Mouse (Mus musculus): ENCODE results near the gene Kdm5a. TPM values are rescaled to one million over a fixed set of nuclear protein-coding genes. Genes with fewer than 3 reads are reported as not detected.

The Kdm5a gene
- polyA plus RNA-seq, 1 experiment from 2014 or later, result 26.3 TPM

DNA sequence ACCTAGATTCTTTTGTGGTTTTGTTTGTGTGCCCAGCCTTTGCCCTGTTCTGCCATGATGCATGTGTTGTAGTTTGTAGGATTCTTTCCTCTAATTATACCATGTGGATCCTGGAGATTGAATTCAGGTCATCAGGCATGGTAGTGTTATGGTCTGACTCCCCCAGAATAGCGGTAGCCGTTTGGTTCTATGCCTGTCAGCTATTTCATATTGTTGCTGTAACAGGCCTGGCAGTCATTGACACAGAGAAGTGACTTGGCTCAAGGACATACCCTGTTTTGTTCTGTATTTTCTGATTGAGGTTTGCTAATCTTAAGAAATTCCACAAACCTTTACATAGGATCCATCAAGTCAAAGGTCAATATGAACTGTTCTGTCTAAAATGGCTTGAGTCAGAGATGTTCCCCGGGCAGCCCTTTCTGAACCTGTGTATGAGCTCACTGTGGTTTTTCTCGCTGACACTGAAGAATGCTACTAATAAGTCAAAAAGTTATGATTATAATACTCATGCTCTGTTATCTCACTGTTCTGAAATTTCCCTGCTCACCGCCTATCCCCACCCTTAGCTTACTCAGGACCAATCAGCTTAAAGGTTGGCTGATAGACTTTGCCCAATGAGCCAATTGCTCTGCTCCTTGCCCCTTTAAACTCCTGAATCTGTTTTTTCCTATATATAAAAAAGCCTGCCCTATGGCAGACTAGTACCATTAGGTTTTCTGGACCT is 31.9 kb downstream of the Kdm5a start:
- H3K4me1 ChIP-seq (ENCODE audit: control insufficient read depth, insufficient read depth, low read depth, low read length), result no peaks in the 10 kb centered on the region
- no peaks in the 10 kb centered on the region for H3K9me3 ChIP-seq (ENCODE audit: control insufficient read depth, low read length)
- WGBS, result 97% methylated on average over 5 of the region's 5 CpGs
- H3K36me3 ChIP-seq (ENCODE audit: control insufficient read depth, insufficient read depth, low read length), result peaks cover 22% of the 10 kb centered on the region
- H3K9ac ChIP-seq (ENCODE audit: low read depth, low read length), result no peak overlapping the region
- H3K27ac ChIP-seq (ENCODE audit: low read depth, low read length), result no peak overlapping the region
- ATAC-seq, result no peak
- H3K4me3 ChIP-seq (ENCODE audit: low read length), result no peak overlapping the region
- no peak overlapping the region for H3K4me2 ChIP-seq (ENCODE audit: low read length)
- H3K27me3 ChIP-seq (replicated peaks; ENCODE audit: control insufficient read depth, insufficient read depth, low read length), result no peaks in the 10 kb centered on the region

DNA sequence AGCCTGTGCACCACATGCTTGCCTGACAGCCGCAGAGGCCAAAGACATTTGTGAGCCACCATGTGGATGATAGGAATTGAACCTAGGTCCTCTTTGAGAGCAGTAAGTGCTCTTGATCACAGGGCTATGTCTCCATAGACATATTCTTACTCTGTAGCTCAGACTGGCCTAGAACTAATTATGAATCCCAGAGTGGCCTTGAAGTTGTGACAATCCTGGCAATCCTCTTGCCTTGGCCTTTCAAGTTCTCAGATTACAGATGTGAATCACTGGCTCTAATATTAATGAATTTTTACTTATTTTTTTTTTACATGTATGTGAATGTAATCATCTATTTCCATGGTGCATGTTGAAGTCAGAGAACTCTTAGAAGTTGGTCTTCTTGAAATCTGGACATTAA is 40.0 kb downstream of the Kdm5a start:
- H3K27me3 ChIP-seq (replicated peaks; ENCODE audit: control insufficient read depth, insufficient read depth, low read length), result no peaks in the 10 kb centered on the region
- H3K9ac ChIP-seq (ENCODE audit: low read depth, low read length), result no peak overlapping the region
- no peak overlapping the region for H3K4me2 ChIP-seq (ENCODE audit: low read length)
- no peaks in the 10 kb centered on the region for H3K4me1 ChIP-seq (ENCODE audit: control insufficient read depth, insufficient read depth, low read depth, low read length)
- 95% methylated on average over 1 of the region's 1 CpGs for WGBS
- H3K36me3 ChIP-seq (ENCODE audit: control insufficient read depth, insufficient read depth, low read length), result peaks cover 12% of the 10 kb centered on the region
- no peak for ATAC-seq
- no peaks in the 10 kb centered on the region for H3K9me3 ChIP-seq (ENCODE audit: control insufficient read depth, low read length)
- no peak overlapping the region for H3K4me3 ChIP-seq (ENCODE audit: low read length)
- no peak overlapping the region for H3K27ac ChIP-seq (ENCODE audit: low read depth, low read length)

GRCm38 (mm10) chr6:120438161-120438560 is 74.2 kb downstream of the Kdm5a start:
- Histone ChIP-seq H3K4me1 (ENCODE audit: control insufficient read depth, insufficient read depth, low read depth, low read length) (no peaks in the 10 kb centered on the region), H3K4me2 (ENCODE audit: low read length) (no peak overlapping the region), H3K4me3 (ENCODE audit: low read length) (no peak overlapping the region), H3K9ac (ENCODE audit: low read depth, low read length) (no peak overlapping the region), H3K27me3 (replicated peaks; ENCODE audit: control insufficient read depth, insufficient read depth, low read length) (no peaks in the 10 kb centered on the region), H3K36me3 (ENCODE audit: control insufficient read depth, insufficient read depth, low read length) (peaks cover 10% of the 10 kb centered on the region), H3K9me3 (ENCODE audit: control insufficient read depth, low read length) (no peaks in the 10 kb centered on the region), H3K27ac (ENCODE audit: low read depth, low read length) (no peak overlapping the region)
- 97% methylated on average over 3 of the region's 3 CpGs for WGBS
- ATAC-seq, result no peak

GRCm38 (mm10) chr6:120442171-120442749 is 78.3 kb downstream of the Kdm5a start:
- H3K4me1 ChIP-seq (ENCODE audit: control insufficient read depth, insufficient read depth, low read depth, low read length), result no peaks in the 10 kb centered on the region
- no peak for ATAC-seq
- no peaks in the 10 kb centered on the region for H3K9me3 ChIP-seq (ENCODE audit: control insufficient read depth, low read length)
- no peak overlapping the region for H3K27ac ChIP-seq (ENCODE audit: low read depth, low read length)
- H3K9ac ChIP-seq (ENCODE audit: low read depth, low read length), result no peak overlapping the region
- peaks cover 10% of the 10 kb centered on the region for H3K36me3 ChIP-seq (ENCODE audit: control insufficient read depth, insufficient read depth, low read length)
- 79% methylated on average over 4 of the region's 4 CpGs for WGBS
- H3K4me3 ChIP-seq (ENCODE audit: low read length), result no peak overlapping the region
- H3K27me3 ChIP-seq (replicated peaks; ENCODE audit: control insufficient read depth, insufficient read depth, low read length), result no peaks in the 10 kb centered on the region
- no peak overlapping the region for H3K4me2 ChIP-seq (ENCODE audit: low read length)

DNA sequence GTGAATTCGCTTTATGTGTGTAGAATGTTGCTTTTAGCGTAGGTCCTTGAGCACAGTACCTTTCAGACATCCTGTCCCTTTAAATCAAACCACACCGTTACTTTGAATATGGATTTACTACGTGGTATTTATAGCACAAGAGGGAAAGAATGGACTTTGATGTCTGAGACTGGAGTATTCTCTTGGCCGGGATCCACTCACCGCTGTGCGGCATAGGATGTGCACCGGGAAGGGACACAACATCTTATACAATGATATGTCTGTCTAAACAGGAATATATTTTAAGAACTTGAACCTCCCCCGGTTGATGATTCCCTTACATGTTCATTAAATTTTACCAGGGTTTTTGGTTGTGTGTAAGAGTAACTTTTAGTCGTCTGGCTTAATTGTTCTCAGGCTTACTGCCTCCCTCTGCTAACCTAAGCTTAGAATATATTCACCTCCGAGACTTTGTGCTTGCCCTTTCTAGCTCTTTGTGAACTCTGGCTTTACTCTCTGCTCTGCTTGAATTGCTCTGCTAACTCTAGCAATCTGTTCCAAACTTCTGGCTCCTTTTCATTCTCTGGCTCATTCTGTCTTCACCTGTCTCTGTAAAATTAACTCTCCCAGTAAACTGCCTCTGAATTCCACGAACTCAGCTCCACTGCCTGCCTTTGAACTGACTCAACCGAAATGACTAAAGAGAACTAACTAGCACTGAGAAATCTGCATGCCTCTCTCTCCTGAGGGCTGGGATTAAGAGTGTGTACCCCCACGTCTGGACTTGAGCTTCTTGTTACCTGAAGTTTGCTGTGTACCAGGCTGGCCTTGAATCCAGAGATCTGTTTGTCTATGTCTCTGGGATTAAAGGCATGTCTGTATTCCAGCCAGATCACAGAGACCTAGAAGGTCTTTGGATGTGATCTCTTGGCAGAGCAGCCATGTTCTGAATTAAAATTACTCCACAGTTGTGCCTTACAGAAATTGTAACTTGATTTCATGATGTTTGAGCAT is 79.7 kb downstream of the Kdm5a start:
- Histone ChIP-seq H3K4me3 (ENCODE audit: low read length) (no peak overlapping the region), H3K9me3 (ENCODE audit: control insufficient read depth, low read length) (no peaks in the 10 kb centered on the region), H3K4me1 (ENCODE audit: control insufficient read depth, insufficient read depth, low read depth, low read length) (no peaks in the 10 kb centered on the region), H3K4me2 (ENCODE audit: low read length) (no peak overlapping the region), H3K27ac (ENCODE audit: low read depth, low read length) (no peak overlapping the region), H3K9ac (ENCODE audit: low read depth, low read length) (no peak overlapping the region), H3K36me3 (ENCODE audit: control insufficient read depth, insufficient read depth, low read length) (peaks cover 10% of the 10 kb centered on the region), H3K27me3 (replicated peaks; ENCODE audit: control insufficient read depth, insufficient read depth, low read length) (no peaks in the 10 kb centered on the region)
- no peak for ATAC-seq
- 79% methylated on average over 14 of the region's 14 CpGs for WGBS

DNA sequence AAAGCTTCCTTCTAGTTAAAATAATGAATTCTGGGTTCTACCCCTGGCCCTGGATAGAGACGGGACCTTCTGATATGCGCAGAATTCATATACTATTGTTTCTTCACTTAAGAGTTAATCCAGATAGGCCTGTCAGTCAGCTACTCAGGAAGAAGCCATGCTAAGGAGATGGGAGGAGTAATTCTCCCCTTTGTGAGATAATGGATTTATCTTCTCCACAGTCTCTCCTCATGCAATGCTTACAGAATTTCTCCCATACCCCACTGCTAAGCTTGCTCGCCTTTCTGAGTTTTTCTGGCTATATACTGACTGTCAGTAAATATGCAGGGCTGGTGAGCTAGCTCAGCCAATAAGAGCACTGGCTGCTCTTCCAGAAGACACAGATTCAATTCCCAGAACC is 86.3 kb downstream of the Kdm5a start:
- no peaks in the 10 kb centered on the region for H3K4me1 ChIP-seq (ENCODE audit: control insufficient read depth, insufficient read depth, low read depth, low read length)

DNA sequence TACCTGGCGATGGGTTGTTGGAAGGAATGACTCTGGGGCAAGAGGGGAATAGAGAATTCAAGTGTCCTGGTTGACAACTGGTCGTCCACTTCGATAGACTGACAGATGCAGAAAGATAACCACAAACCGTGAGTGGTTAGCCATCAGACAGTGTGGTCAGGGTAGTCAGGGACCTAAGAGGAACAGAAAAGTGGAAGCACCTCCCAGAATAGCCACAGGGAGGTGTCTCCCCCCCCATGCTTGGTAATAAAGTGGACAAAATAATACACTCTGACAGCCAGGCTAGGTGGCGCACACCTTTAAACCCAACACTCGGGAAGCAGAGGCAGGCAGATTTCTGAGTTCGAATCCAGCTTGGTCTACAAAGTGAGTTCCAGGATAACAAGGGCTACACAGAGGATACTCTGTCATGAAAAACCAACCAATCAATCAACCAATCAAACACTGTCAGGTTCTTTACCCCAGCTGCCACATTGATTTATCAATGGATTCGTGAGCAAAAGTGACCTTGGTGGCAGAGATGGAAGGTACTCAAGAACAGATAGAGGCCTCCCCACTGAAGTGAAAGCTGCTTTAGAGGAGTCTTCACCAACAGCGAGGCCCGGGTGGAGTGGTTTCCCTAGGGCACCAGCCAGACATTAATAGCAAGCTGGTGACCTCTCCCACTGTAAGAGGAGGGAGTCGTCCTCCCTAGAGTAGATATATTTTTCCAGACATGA is 88.6 kb downstream of the Kdm5a start:
- no peak overlapping the region for H3K27ac ChIP-seq (ENCODE audit: low read depth, low read length)
- H3K27me3 ChIP-seq (replicated peaks; ENCODE audit: control insufficient read depth, insufficient read depth, low read length), result no peaks in the 10 kb centered on the region
- no peak overlapping the region for H3K4me2 ChIP-seq (ENCODE audit: low read length)
- no peaks in the 10 kb centered on the region for H3K9me3 ChIP-seq (ENCODE audit: control insufficient read depth, low read length)
- no peaks in the 10 kb centered on the region for H3K36me3 ChIP-seq (ENCODE audit: control insufficient read depth, insufficient read depth, low read length)
- no peak overlapping the region for H3K9ac ChIP-seq (ENCODE audit: low read depth, low read length)
- H3K4me3 ChIP-seq (ENCODE audit: low read length), result no peak overlapping the region
- no peaks in the 10 kb centered on the region for H3K4me1 ChIP-seq (ENCODE audit: control insufficient read depth, insufficient read depth, low read depth, low read length)
- WGBS, result 92% methylated on average over 11 of the region's 11 CpGs
- no peak for ATAC-seq

More for the DNA sequence above, 86.3 kb downstream of the Kdm5a start:
- no peak overlapping the region for H3K4me2 ChIP-seq (ENCODE audit: low read length)
- H3K4me3 ChIP-seq (ENCODE audit: low read length), result no peak overlapping the region
- no peak overlapping the region for H3K27ac ChIP-seq (ENCODE audit: low read depth, low read length)
- WGBS, result 91% methylated on average over 3 of the region's 3 CpGs
- H3K9me3 ChIP-seq (ENCODE audit: control insufficient read depth, low read length), result no peaks in the 10 kb centered on the region
- H3K9ac ChIP-seq (ENCODE audit: low read depth, low read length), result no peak overlapping the region
- H3K36me3 ChIP-seq (ENCODE audit: control insufficient read depth, insufficient read depth, low read length), result no peaks in the 10 kb centered on the region
- no peak for ATAC-seq
- no peaks in the 10 kb centered on the region for H3K27me3 ChIP-seq (replicated peaks; ENCODE audit: control insufficient read depth, insufficient read depth, low read length)

DNA sequence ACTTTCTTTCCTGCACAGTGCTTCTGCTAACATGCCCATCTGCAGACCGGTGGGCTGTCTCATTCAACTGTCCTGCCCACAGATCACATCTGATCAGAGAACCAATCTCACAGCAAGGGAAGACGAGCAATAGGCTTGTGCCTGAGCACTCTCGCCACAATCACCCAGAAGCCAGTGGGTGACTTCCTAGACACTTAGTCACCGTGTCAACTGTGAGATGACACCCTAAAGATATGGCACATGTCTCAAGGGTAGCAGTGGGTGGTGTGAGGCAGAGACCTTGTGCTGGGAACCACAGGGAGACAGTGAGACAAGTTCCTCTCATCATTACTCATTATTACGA is 89.2 kb downstream of the Kdm5a start:
- Histone ChIP-seq H3K4me1 (ENCODE audit: control insufficient read depth, insufficient read depth, low read depth, low read length) (no peaks in the 10 kb centered on the region), H3K9me3 (ENCODE audit: control insufficient read depth, low read length) (no peaks in the 10 kb centered on the region), H3K36me3 (ENCODE audit: control insufficient read depth, insufficient read depth, low read length) (no peaks in the 10 kb centered on the region), H3K9ac (ENCODE audit: low read depth, low read length) (no peak overlapping the region), H3K4me3 (ENCODE audit: low read length) (no peak overlapping the region), H3K27me3 (replicated peaks; ENCODE audit: control insufficient read depth, insufficient read depth, low read length) (no peaks in the 10 kb centered on the region), H3K4me2 (ENCODE audit: low read length) (no peak overlapping the region), H3K27ac (ENCODE audit: low read depth, low read length) (no peak overlapping the region)
- no peak for ATAC-seq
- WGBS, result 84% methylated on average over 5 of the region's 5 CpGs
